Mouse (Mus musculus) left cerebral cortex, postnatal 25 days (tissue): ENCODE measurements around the gene Hecw2. TPM values are rescaled to one million over a fixed set of nuclear protein-coding genes. Genes with fewer than 3 reads are reported as not detected.

Experiments
- DNase-seq, 2 experiments: peaks; one replicate each; pipeline ENCODE4 v3.0.0; 2022; ENCODE audit warnings: low spot score in 2 of 2, mixed read lengths in 1 of 2
- intact Hi-C: fragments of 180-260 bp; cut with DNase I; formaldehyde crosslinking; loops from one replicate; pipeline ENCODE4 v1.15.1; 2025
- total RNA-seq, 2 experiments: library from RNA; stranded (reverse); gene quantifications; 2 replicates each; pipeline ENCODE4 v1.2.3; 2021

Hecw2 gene
- total RNA-seq, 2 experiments from 2014 or later: 42.7 to 57.6 TPM

- DNase-seq: no peak
- intact Hi-C loops: no loop called here
These were observed 378.6 kb downstream of the Hecw2 start for GRCm38 (mm10) chr1:53816353-53816752.

- intact Hi-C loops: no loop called here
- no peak for DNase-seq
These were observed 380.8 kb downstream of the Hecw2 start for GRCm38 (mm10) chr1:53814077-53814705.

- DNase-seq: no peak
- intact Hi-C loops: no loop called here
These were observed 383.0 kb downstream of the Hecw2 start for GRCm38 (mm10) chr1:53811919-53812318.

GRCm38 (mm10) chr1:53808229-53808628 lies 386.7 kb downstream of the Hecw2 start:
- intact Hi-C loops: no loop called here
- no peak for DNase-seq

- intact Hi-C loops: no loop called here
- no peak for DNase-seq
These were observed 397.2 kb downstream of the Hecw2 start for GRCm38 (mm10) chr1:53797811-53798210.

- intact Hi-C loops: no loop called here
- no peak for DNase-seq
These were observed 397.9 kb downstream of the Hecw2 start for GRCm38 (mm10) chr1:53797074-53797473.

GRCm38 (mm10) chr1:53796271-53796670 lies 398.7 kb downstream of the Hecw2 start:
- no peak for DNase-seq
- intact Hi-C loops: no loop called here

GRCm38 (mm10) chr1:53795591-53795990 lies 399.4 kb downstream of the Hecw2 start:
- no peak for DNase-seq
- intact Hi-C loops: no loop called here

GRCm38 (mm10) chr1:53795081-53795480 lies 399.9 kb downstream of the Hecw2 start:
- intact Hi-C loops: no loop called here

GRCm38 (mm10) chr1:53794279-53794678 lies 400.7 kb downstream of the Hecw2 start:
- no peak for DNase-seq
- intact Hi-C loops: no loop called here

More at GRCm38 (mm10) chr1:53795081-53795480, 399.9 kb downstream of the Hecw2 start:
- no peak for DNase-seq

GRCm38 (mm10) chr1:53791343-53791742 lies 403.6 kb downstream of the Hecw2 start:
- intact Hi-C loops: no loop called here
- no peak for DNase-seq

GRCm38 (mm10) chr1:53784721-53785418 lies 410.1 kb downstream of the Hecw2 start, which contains the start of gene Stk17b:
Gene Stk17b, minus strand, starts transcription at chr1:53785224.
- peak; percentile 66 to 77 for DNase-seq
- intact Hi-C loops: no loop called here

- no peak for DNase-seq
- intact Hi-C loops: no loop called here
These were observed 410.7 kb downstream of the Hecw2 start for GRCm38 (mm10) chr1:53784291-53784720.

GRCm38 (mm10) chr1:53782956-53783355 lies 412.0 kb downstream of the Hecw2 start:
- no peak for DNase-seq
- intact Hi-C loops: no loop called here

- intact Hi-C loops: no loop called here
These were observed 412.9 kb downstream of the Hecw2 start for GRCm38 (mm10) chr1:53782079-53782478.

GRCm38 (mm10) chr1:53781311-53781710 lies 413.7 kb downstream of the Hecw2 start:
- DNase-seq: no peak
- intact Hi-C loops: no loop called here

More at GRCm38 (mm10) chr1:53782079-53782478, 412.9 kb downstream of the Hecw2 start:
- DNase-seq: no peak

GRCm38 (mm10) chr1:53776176-53776905 lies 418.6 kb downstream of the Hecw2 start:
- no peak for DNase-seq
- intact Hi-C loops: no loop called here

GRCm38 (mm10) chr1:53775545-53775944 lies 419.4 kb downstream of the Hecw2 start:
- intact Hi-C loops: no loop called here
- no peak for DNase-seq

- no peak for DNase-seq
- intact Hi-C loops: no loop called here
These were observed 419.9 kb downstream of the Hecw2 start for GRCm38 (mm10) chr1:53775036-53775435.

GRCm38 (mm10) chr1:53774571-53774970 lies 420.4 kb downstream of the Hecw2 start:
- no peak for DNase-seq
- intact Hi-C loops: no loop called here
